Mouse (Mus musculus): ENCODE data around the gene Zfp771.

DNA sequence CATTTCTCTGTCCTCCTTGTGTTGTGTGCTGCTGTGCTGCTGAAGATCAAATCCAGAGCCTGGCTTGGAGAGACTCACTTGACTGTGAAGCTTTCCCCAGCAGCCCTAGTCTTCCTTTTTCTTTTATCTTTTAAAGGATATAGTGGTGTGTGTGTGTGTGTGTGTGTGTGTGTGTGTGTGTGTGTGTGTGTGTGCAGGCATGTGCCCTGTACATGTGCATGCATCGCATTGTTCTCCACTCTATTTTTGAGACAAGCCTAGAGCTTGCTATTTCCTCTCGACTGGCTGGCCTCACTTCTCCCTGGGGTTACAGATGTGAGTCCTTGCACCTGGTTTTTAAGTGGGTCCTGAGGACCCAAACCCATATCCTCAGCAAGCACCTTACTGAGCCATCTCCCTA lies 38.1 kb downstream of the Zfp771 start:
- TF ChIP-seq CTCF (IDR thresholded peaks at IDR 0.05; ENCODE audit: control insufficient read depth, insufficient read depth, low read length) (no peak), POLR2A (IDR thresholded peaks at IDR 0.05; ENCODE audit: borderline replicate concordance, control insufficient read depth, low read depth, low read length) (no peak)
